Mouse (Mus musculus) limb, embryonic 13.5 days (tissue): ENCODE results near the gene Rxfp4. TPM values are rescaled to one million over a fixed set of nuclear protein-coding genes. Genes with fewer than 3 reads are reported as not detected.
A peak's percentile ranks its signal among the peaks of the same experiment; 100 is the strongest.

Experiments used
- ATAC-seq: fragments of 200-750 bp; cut with Nextera tagmentation; 2 replicates; pipeline ENCODE4 v1.8.0; 2017; ENCODE audit warnings: low read depth, moderate number of reproducible peaks, moderate TSS enrichment; ENCODE audit not compliant: low FRiP score
- H3K27ac ChIP-seq: fragments of 300-500 bp; sonication (generic); 2 replicates; pipeline ENCODE4 v1.5.1; 2015; ENCODE audit warnings: inconsistent platforms, mild to moderate bottlenecking, moderate library complexity
- H3K27me3 ChIP-seq: fragments of 300-500 bp; sonication (generic); 2 replicates; pipeline ENCODE4 v1.6.1; 2015; ENCODE audit warnings: mild to moderate bottlenecking, inconsistent platforms
- H3K36me3 ChIP-seq: fragments of 300-500 bp; sonication (generic); 2 replicates; pipeline ENCODE4 v1.6.1; 2015; ENCODE audit warnings: inconsistent platforms, mild to moderate bottlenecking, moderate library complexity
- H3K4me1 ChIP-seq: fragments of 300-500 bp; sonication (generic); 2 replicates; pipeline ENCODE4 v1.6.1; 2015; ENCODE audit warnings: inconsistent platforms
- H3K4me2 ChIP-seq: fragments of 300-500 bp; sonication (generic); replicated peaks from 2 replicates; pipeline ENCODE4 v1.6.1; 2015; ENCODE audit warnings: inconsistent platforms, mild to moderate bottlenecking, moderate library complexity
- H3K4me3 ChIP-seq: fragments of 300-500 bp; sonication (generic); 2 replicates; pipeline ENCODE4 v1.5.1; 2015; ENCODE audit warnings: moderate library complexity, mild to moderate bottlenecking, inconsistent platforms
- H3K9ac ChIP-seq: fragments of 300-500 bp; sonication (generic); 2 replicates; pipeline ENCODE4 v1.6.1; 2015; ENCODE audit warnings: mild to moderate bottlenecking, inconsistent platforms
- H3K9me3 ChIP-seq: fragments of 300-500 bp; sonication (generic); 2 replicates; pipeline ENCODE4 v1.6.1; 2016; ENCODE audit warnings: inconsistent platforms
- WGBS: fragments of 180-500 bp; shearing (Covaris S2); methylation state at CpG from one replicate; pipeline ENCODE4 v1.1.7; 2015; 5-methylcytosine and 5-hydroxymethylcytosine counted together
- polyA plus RNA-seq: library from polyadenylated mRNA; unstranded; fragments of >200 nt; fragmentation: Nextera tagmentation; extraction: Ambion mirVana; gene quantifications from 2 replicates; pipeline ENCODE4 v1.2.1, GENCODE M21; 2015

The Rxfp4 gene
- polyA plus RNA-seq = not detected in 2 replicates

DNA sequence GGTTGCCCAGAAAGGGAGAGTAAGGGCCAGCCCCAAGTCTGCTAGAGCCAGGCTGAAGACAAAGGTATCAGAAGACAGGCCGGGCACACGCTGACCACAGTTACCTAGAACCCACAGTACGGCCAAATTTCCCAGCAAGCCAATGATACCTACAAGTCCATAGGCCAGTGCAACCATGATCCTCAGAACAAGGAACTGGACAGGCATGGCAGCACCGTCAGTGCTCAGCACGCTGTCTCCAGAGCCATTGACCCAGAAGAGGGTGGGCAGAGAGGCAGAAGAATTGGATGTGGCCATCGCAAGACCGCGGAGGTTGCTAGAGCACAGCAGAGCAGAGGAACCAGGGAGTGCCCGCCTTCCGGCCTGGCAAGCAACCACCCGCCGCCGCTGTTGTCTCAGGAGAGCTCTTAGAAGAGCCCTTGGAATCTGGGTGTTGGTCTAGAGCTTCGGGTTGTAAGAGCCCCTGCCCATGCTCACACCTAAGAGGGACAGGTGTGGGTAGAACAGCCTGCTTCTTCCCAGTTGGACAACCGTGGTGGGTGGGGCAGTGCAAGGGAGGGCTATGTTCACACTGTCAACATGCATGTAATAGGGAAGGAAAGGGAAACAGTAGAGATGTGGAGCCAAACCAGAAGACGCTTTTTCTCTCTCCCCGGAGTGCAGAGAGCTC is at the start of gene Rxfp4:
Gene Rxfp4 (minus strand): TSS at position 297 of the 670 bp plus-strand sequence.
- Histone ChIP-seq H3K4me3 (no peak within 1 kb of the TSS), H3K36me3 (peaks cover 9% of the 10 kb centered on the region), H3K9ac (no peak within 1 kb of the TSS), H3K27ac (peak within 1 kb of the TSS; percentile 48; the same call in 1 of the 2 replicates), H3K27me3 (no peaks in the 10 kb centered on the region), H3K4me2 (no peak within 1 kb of the TSS), H3K9me3 (no peaks in the 10 kb centered on the region), H3K4me1 (0 out of 2 replicates have a peak, but pooled peaks cover 12% of the 10 kb centered on the region)
- ATAC-seq = no peak
- 83% methylated on average over 17 of the region's 17 CpGs for WGBS

DNA sequence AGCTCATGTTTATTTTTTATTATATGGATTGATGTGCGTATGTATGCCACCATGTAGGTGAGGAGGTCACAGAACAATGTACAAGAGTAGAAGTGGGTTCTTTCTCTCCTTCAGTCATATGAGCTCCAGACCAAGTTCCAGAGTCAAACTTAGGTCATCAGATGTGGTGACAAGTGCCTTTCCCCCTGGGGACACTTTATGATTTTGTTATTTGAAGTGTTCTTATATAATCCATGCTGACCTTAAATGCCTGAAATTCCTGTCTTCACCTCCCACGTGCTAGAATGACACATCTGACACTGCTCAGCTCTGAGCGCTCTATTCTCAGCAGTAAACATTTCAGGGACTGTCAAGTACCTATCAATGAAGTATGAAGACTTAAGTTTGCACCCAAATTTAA is 48.3 kb upstream of the Rxfp4 start:
- Histone ChIP-seq H3K9ac (no peak overlapping the region), H3K36me3 (peaks cover 91% of the 10 kb centered on the region), H3K4me1 (no peaks in the 10 kb centered on the region), H3K9me3 (no peaks in the 10 kb centered on the region), H3K27ac (no peak overlapping the region), H3K4me3 (no peak overlapping the region), H3K27me3 (no peaks in the 10 kb centered on the region), H3K4me2 (no peak overlapping the region)
- WGBS = 79% methylated on average over 3 of the region's 3 CpGs
- no peak for ATAC-seq

DNA sequence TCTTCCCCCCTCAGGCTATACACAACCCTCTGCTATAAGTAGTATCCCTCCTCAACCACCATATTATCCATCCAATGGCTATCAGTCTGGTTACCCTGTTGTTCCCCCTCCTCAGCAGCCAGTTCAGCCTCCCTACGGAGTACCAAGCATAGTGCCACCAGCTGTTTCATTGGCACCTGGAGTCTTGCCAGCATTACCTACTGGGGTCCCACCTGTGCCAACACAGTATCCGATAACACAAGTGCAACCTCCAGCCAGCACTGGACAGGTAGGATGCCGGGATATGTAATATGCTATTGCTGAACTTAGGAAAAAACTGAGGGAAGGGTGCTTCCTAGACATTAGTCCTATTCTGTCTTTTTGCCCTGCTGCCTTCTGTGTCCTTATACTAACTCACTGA is 47.3 kb upstream of the Rxfp4 start:
- 88% methylated on average over 3 of the region's 3 CpGs for WGBS
- peaks cover 95% of the 10 kb centered on the region for H3K36me3 ChIP-seq
- no peaks in the 10 kb centered on the region for H3K9me3 ChIP-seq
- H3K4me2 ChIP-seq = no peak overlapping the region
- H3K9ac ChIP-seq = no peak overlapping the region
- H3K4me3 ChIP-seq = no peak overlapping the region
- H3K27me3 ChIP-seq = no peaks in the 10 kb centered on the region
- H3K4me1 ChIP-seq = no peaks in the 10 kb centered on the region
- no peak overlapping the region for H3K27ac ChIP-seq
- ATAC-seq = no peak

DNA sequence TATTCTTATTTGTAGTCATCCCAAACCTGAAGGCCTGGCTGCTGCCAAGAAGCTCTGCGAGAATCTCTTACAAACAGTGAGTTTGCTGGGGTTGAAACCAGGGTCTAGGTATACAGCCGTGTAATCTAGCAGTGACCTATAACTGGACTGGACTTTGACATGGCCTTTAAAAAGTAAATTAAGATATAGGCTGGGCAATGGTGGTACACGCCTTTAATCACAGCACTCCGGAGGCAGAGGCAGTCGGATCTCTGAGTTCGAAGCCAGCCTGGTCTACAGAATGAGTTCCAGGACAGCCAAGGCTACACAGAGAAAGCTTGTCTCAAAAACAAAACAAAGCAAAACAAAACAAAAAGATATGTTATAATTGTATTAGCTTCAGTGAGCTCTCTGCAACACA is 45.9 kb upstream of the Rxfp4 start:
- Histone ChIP-seq H3K4me3 (no peak overlapping the region), H3K4me1 (no peaks in the 10 kb centered on the region), H3K36me3 (peaks cover 95% of the 10 kb centered on the region), H3K4me2 (no peak overlapping the region), H3K27ac (no peak overlapping the region), H3K27me3 (no peaks in the 10 kb centered on the region), H3K9me3 (no peaks in the 10 kb centered on the region), H3K9ac (no peak overlapping the region)
- 94% methylated on average over 6 of the region's 6 CpGs for WGBS
- no peak for ATAC-seq

DNA sequence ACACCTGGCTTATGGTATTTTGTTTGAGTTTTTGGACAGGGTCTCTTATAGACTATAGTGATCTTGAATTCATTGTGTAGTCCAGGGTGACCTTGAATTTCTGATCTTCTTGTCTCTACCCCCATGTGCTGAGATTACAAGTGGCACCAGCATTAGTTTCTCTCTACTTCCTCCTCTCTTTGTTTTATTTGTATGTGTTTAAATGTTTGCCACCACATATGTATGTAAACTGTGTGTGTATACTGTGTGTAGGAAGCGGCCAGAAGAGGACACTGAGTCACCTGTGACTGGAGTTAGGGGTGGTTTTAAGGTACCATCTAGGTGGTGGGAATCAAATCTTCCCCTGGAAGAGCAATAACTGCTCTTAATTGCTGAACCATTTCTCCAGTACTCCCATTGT is 45.1 kb upstream of the Rxfp4 start:
- H3K9me3 ChIP-seq = no peaks in the 10 kb centered on the region
- ATAC-seq = no peak
- H3K9ac ChIP-seq = no peak overlapping the region
- H3K36me3 ChIP-seq = peaks cover 94% of the 10 kb centered on the region
- H3K4me3 ChIP-seq = no peak overlapping the region
- H3K27me3 ChIP-seq = no peaks in the 10 kb centered on the region
- no peak overlapping the region for H3K4me2 ChIP-seq
- 97% methylated on average over 1 of the region's 1 CpGs for WGBS
- H3K4me1 ChIP-seq = no peaks in the 10 kb centered on the region
- H3K27ac ChIP-seq = no peak overlapping the region

DNA sequence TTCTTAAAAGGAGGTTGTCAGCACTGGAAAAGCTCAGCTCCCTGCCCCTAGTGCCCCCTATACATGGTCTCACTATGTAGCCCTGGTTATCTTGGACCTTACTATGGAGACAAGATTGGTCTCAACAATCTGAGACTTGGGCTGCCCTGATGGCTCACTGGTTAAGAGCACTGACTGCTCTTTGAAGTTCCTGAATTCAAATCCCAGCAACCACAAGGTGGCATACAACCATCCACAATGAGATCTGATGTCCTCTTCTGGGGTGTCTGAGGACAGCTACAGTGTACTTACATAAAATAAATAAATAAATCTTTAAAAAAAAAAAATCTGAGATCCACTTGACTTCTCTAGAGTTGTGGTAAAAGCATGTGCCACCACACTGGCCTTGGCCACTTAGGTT is 42.6 kb upstream of the Rxfp4 start:
- Histone ChIP-seq H3K27ac (no peak overlapping the region), H3K4me2 (no peak overlapping the region), H3K36me3 (peaks cover 98% of the 10 kb centered on the region), H3K27me3 (no peaks in the 10 kb centered on the region), H3K9ac (no peak overlapping the region), H3K4me3 (no peak overlapping the region), H3K4me1 (no peaks in the 10 kb centered on the region), H3K9me3 (no peaks in the 10 kb centered on the region)
- no peak for ATAC-seq

DNA sequence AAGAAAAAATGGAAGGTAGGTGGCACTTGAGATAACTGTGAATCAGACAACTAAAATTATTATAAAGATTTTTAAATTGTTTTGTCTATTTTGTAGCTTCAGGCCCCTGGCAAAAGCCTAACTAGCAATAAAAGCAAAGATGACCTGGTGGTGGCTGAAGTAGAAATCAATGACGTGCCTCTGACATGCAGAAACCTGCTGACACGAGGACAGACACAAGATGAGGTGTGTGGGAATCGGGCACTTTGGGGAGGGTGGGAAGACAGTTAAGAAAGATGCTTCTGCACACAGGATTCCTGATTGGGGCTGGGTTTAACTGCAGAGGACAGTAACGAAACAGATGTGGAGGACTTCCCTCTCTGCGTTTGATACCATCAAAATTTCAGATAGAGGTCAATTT is 36.1 kb upstream of the Rxfp4 start:
- H3K4me2 ChIP-seq = no peak overlapping the region
- no peak overlapping the region for H3K27ac ChIP-seq
- ATAC-seq = no peak
- H3K9ac ChIP-seq = no peak overlapping the region
- no peaks in the 10 kb centered on the region for H3K27me3 ChIP-seq
- no peak overlapping the region for H3K4me3 ChIP-seq
- peaks cover 63% of the 10 kb centered on the region for H3K36me3 ChIP-seq
- peaks cover 14% of the 10 kb centered on the region for H3K4me1 ChIP-seq
- H3K9me3 ChIP-seq = no peaks in the 10 kb centered on the region
- 85% methylated on average over 5 of the region's 5 CpGs for WGBS

DNA sequence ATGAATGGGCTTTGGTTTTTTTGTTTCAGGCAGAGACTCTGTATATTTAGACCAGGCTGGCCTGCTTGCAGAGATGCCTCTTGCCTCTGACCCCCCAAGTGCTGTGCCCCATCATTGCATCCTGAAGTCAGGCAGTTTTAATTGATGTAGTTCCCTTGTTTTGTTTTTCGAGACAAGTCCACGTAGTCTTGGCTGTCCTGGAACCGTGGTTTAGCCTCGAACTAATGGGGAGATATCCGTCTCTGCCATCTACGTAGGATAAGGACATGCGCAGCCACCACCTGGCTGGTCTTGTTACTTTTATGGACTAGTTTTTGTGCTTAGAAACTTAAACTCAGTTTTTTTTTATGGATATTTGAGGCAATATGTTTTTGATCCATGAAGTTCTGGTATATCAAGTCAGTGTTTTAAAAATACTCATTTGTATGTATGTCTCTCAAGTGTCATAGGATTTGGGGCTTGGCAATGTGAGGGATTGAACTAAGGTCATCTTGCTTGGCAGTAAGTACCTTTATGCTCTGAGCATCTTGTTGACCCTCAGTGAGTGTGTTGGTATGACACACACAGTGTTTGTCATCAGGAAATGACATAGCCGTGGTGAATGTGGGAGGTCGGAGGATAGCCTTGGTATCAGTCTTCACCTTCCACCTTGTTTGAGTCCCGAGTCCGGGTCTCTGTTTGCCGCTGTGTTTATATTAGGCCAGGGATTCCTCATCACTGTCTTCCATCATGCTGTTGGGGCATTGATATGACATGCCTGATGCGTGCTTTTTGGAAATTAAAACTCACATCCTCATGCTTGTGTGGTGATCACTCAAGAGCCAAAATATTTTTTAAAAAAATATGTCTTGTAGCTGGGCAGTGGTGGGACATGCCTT is 34.0 kb upstream of the Rxfp4 start:
- Histone ChIP-seq H3K4me2 (peak overlapping the region; percentile 97), H3K9me3 (no peaks in the 10 kb centered on the region), H3K27me3 (no peaks in the 10 kb centered on the region), H3K36me3 (peaks cover 44% of the 10 kb centered on the region), H3K4me3 (peak overlapping the region; percentile 99), H3K27ac (peak overlapping the region; percentile 99; the same call in 1 of the 2 replicates), H3K4me1 (peaks cover 14% of the 10 kb centered on the region), H3K9ac (peak overlapping the region; percentile 98)
- no peak for ATAC-seq
- WGBS = 41% methylated on average over 13 of the region's 13 CpGs

DNA sequence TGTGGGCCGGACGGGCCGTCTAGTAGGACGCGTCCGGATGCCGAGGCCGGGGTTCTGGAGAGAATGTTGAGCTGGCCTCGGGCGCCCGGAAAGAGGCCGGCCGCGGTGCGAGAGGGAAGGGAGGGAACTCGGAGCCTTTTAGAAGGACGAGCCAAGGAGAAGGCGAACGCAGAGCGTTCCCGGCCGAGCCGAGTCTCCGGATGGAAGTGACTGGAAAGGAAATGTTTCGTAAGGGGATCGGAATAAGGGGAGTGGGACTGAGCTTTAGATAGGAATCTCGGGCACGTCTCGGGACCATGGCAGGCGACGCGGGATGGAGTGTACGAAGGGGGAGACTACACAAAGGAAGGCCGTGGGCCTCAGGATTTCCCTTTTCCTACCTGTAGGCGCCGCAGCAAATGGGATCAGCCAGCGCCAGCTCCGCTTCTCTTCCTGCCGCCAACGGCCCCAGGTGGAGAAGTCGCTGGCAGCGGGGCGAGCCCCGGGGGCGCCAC is 33.1 kb upstream of the Rxfp4 start:
- under 1% methylated on average over 42 of the region's 45 CpGs for WGBS
- H3K9ac ChIP-seq = peak overlapping the region; percentile 98
- H3K9me3 ChIP-seq = no peaks in the 10 kb centered on the region
- peaks cover 34% of the 10 kb centered on the region for H3K36me3 ChIP-seq
- H3K4me1 ChIP-seq = peaks cover 14% of the 10 kb centered on the region
- peak overlapping the region; percentile 99 for H3K27ac ChIP-seq
- peak overlapping the region; percentile 97 for H3K4me2 ChIP-seq
- no peaks in the 10 kb centered on the region for H3K27me3 ChIP-seq
- peak overlapping the region; percentile 99 for H3K4me3 ChIP-seq
- ATAC-seq = peak; percentile 80

DNA sequence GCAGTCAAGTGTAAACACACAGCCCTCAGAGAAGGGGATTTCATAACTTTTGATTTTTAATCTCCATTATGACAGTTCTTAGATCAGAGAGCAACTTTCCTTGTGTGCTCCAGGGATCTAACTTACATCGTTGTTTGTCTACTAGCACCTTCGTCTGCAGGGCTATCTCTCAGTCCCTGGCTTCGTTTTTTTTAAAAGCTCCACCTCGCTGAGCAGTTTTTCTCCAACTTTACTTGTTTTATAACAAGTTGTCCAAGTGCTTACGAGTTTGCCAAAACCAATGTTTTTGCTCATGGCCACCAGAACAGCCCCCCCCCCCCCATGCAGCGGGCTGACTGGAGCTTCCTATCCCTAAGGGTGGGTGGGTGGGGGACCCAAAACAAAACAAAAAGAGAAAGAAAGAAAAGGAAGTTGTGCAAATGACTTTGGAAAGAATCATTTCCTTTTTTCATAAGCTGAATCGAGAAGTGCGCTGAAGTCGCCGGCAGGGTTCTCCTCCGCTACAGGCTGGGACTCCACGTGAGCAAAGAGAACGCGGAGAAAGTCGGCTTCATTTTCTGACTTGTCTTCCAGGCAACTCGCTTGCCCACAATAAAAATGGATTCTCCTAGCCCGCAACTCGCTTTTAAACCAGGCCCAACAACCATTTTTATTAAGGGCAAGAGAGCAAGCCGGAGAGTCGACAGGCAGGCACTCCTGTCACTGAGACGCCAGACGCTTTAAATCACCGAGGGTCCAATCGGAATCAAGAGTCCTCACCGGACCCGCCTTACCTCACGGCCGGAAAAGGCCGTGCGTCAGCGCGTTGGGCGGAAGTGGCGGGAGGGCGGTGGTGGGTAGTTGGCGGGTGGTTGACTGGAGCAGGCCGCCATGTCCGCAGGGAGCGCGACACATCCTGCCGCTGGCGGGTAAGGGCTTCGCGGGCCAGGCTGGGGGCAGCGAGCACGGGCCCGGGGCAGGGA is 32.3 kb upstream of the Rxfp4 start, which contains the start of gene Khdc4:
Gene Khdc4 (plus strand): TSS at position 824 of the 962 bp plus-strand sequence.
- H3K27me3 ChIP-seq = no peaks in the 10 kb centered on the region
- under 1% methylated on average over 47 of the region's 47 CpGs for WGBS
- peaks cover 27% of the 10 kb centered on the region for H3K36me3 ChIP-seq
- peaks cover 14% of the 10 kb centered on the region for H3K4me1 ChIP-seq
- H3K27ac ChIP-seq = peak within 1 kb of the TSS; percentile 99
- H3K9me3 ChIP-seq = no peaks in the 10 kb centered on the region
- peak within 1 kb of the TSS; percentile 99 for H3K4me3 ChIP-seq
- peak; percentile 98 for ATAC-seq
- H3K9ac ChIP-seq = peak within 1 kb of the TSS; percentile 98
- H3K4me2 ChIP-seq = peak within 1 kb of the TSS; percentile 97

DNA sequence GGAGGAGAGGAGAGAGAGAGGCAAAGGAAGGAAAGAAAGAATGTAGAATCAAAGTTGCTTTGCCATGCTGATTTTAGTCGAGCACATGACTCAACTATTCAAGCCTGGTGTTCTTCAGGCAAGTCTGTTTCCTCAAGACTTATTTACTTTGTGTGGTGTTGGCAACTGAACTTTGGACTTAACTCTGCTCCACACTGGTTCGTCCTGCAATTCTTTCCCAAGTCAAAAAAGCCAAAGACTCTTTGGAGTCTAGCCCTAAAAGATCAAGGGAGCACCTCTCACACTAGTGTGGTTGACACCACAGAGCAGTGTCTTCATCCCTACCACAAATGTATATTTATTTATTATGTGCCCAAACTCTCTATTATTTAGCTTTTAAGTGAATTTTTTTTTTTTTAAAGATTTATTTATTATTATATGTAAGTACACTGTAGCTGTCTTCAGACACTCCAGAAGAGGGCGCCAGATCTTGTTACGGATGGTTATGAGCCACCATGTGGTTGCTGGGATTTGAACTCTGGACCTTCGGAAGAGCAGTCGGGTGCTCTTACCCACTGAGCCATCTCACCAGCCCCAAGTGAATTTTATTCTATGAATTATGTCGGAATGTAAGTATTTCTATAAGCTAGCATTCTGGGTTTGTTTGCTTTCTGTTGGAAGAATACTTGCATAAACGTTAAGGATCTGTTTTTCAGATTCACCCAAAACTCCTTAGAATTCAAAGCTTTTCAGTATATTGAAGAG is 31.5 kb upstream of the Rxfp4 start:
- Histone ChIP-seq H3K36me3 (peaks cover 18% of the 10 kb centered on the region), H3K4me1 (peaks cover 14% of the 10 kb centered on the region), H3K27ac (peak overlapping the region; percentile 99), H3K4me3 (peak overlapping the region; percentile 99), H3K9me3 (no peaks in the 10 kb centered on the region), H3K4me2 (peak overlapping the region; percentile 63), H3K9ac (peak overlapping the region; percentile 60), H3K27me3 (no peaks in the 10 kb centered on the region)
- WGBS = 73% methylated on average over 8 of the region's 8 CpGs
- no peak for ATAC-seq
